Mouse (Mus musculus) heart, postnatal 0 days (tissue): Measurements from ENCODE around the gene Egr4.

ENCODE experiments used
- CTCF ChIP-seq: IDR thresholded peaks from 2 replicates; pipeline ENCODE4 v1.5.1; 2016; ENCODE audit warnings: antibody characterized with exemption, control low read depth, low read depth
- EP300 ChIP-seq: IDR thresholded peaks from 2 replicates; pipeline ENCODE4 v1.6.1; 2016; ENCODE audit warnings: antibody characterized with exemption, low read depth

DNA sequence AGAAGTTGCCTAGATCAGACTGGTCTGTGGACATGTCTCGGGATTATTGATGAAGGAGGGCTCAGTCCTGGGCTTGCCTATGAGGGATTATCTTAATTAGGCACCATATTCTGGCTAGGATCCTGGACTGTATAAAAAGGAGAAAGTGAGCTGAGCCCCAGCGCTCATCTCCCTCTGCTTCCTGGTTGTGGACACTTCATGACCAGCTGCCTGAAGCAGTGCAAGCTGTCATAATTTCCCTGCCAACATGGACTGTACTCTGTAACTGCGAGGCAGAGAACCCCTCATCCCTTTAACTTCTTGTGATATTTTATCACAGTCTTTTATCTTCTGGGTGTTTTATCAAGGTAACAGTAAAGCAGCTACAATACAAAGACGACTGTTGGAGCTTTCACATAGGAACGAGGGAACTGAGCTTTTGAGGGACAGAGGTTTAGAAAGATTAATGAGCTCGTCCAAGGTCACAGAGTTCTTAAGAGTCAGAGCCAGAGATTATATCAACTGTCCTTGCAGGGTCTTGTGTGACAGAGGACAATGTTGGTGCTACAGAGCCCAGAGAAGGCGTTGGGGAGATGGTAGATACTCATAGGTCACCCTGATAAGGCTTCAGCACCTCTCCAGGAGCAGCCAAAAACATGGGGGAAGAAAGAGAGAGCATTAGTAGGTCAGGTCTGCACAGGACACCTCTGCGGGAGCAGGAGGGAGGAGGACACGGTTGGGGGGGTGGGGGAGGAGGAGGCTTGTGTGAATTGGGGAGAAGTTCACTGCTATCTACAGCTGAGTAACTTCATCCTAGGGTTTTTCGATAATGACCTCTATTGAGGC is 30.2 kb upstream of the Egr4 start:
- TF ChIP-seq CTCF (no peak), EP300 (no peak)
